Mouse (Mus musculus) small intestine, adult 2 months (tissue): ENCODE data around the gene Nabp1.

Source experiments
- CTCF ChIP-seq: fragments of 200-500 bp; IDR thresholded peaks from 2 replicates; pipeline ENCODE4 v1.5.1; 2012; ENCODE audit warnings: low read depth, mild to moderate bottlenecking, control low read depth, inconsistent platforms, low read length, moderate library complexity, mixed read lengths; ENCODE audit not compliant: insufficient replicate concordance, insufficient read length; ENCODE audit errors: extremely low read depth
- POLR2A ChIP-seq: fragments of 200-500 bp; IDR thresholded peaks from 2 replicates; pipeline ENCODE4 v1.6.1; 2012; ENCODE audit warnings: low read depth, mild to moderate bottlenecking, control low read depth, inconsistent platforms, low read length, moderate library complexity

DNA sequence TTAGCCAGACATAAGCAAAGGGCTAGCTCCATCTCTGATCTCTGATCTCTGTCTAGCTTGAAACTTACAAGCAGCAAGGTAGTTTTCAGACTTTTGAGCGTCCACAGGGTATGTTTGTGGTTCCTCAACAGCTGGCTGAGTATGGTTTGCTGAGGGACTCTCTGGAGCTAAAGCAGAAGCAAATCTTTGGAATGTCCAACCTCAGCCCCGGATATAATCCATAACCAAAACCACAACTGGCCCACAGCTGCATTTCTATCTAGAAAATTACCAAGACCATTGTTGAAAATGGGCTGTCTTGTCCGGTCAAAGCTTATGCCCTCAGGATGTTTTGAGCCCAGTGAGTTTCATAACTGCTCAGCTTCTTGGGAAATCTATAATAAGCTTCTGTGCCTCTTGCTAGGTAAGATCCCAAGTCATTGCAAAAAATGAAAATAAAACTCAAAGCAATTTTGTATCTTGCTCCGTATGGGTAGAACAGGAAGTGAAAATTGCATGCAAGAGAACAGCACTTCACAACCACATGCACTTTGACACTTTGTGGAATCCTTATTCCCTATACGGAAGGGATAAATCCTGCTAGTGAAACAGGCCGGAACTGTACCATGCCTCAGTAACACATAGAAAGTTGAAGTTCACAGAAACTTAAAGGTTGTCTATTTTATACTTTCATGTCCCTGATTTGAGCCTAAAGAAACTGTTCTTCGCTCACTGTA, 15.5 kb upstream of the Nabp1 start:
- no peak for TF ChIP-seq POLR2A
- TF ChIP-seq CTCF: no peak
